Mouse (Mus musculus) heart, adult 2 months (tissue): ENCODE measurements around the gene Rps8. TPM values are rescaled to one million over a fixed set of nuclear protein-coding genes. Genes with fewer than 3 reads are reported as not detected.

ENCODE experiments used
- DNase-seq, 2 experiments: peaks; one replicate each; pipeline ENCODE4 v3.0.0; 2021
- H3K27ac ChIP-seq: fragments of 200-600 bp; 2 replicates; pipeline ENCODE4 v1.8.1; 2022
- H3K27me3 ChIP-seq: fragments of 200-500 bp; 2 replicates; pipeline ENCODE4 v1.6.1; 2012; ENCODE audit warnings: mild to moderate bottlenecking, low read length, inconsistent platforms, mixed read lengths; ENCODE audit not compliant: control insufficient read depth, insufficient read depth
- H3K36me3 ChIP-seq: fragments of 200-500 bp; 2 replicates; pipeline ENCODE4 v1.6.1; 2012; ENCODE audit warnings: low read length, inconsistent platforms; ENCODE audit not compliant: control insufficient read depth, insufficient read depth
- H3K4me1 ChIP-seq: fragments of 200-500 bp; 2 replicates; pipeline ENCODE4 v1.6.1; 2011; ENCODE audit warnings: low read length; ENCODE audit not compliant: control insufficient read depth, insufficient read depth
- H3K4me3 ChIP-seq: fragments of 200-600 bp; 2 replicates; pipeline ENCODE4 v1.8.1; 2022
- H3K79me2 ChIP-seq: fragments of 200-500 bp; replicated peaks from 2 replicates; pipeline ENCODE4 v1.6.1; 2012; ENCODE audit warnings: mild to moderate bottlenecking, inconsistent platforms, low read length, moderate library complexity, mixed read lengths; ENCODE audit not compliant: control insufficient read depth, insufficient read depth
- H3K9ac ChIP-seq: fragments of 200-500 bp; 2 replicates; pipeline ENCODE4 v1.6.1; 2012; ENCODE audit warnings: low read depth, mild to moderate bottlenecking, control low read depth, inconsistent platforms, low read length, mixed read lengths
- CTCF ChIP-seq: fragments of 200-600 bp; IDR thresholded peaks from 2 replicates; pipeline ENCODE4 v1.8.1; 2022; ENCODE audit warnings: antibody characterized with exemption, mild to moderate bottlenecking, moderate library complexity
- EP300 ChIP-seq: fragments of 200-500 bp; IDR thresholded peaks from 2 replicates; pipeline ENCODE4 v1.6.1; 2011; ENCODE audit warnings: low read depth, low read length, control low read depth; ENCODE audit not compliant: insufficient read depth
- POLR2A ChIP-seq: fragments of 200-500 bp; IDR thresholded peaks from 2 replicates; pipeline ENCODE4 v1.6.1; 2011; ENCODE audit warnings: mild to moderate bottlenecking, low read depth, low read length, control low read depth; ENCODE audit not compliant: insufficient read depth
- WGBS: fragments of 180-500 bp; shearing (Covaris S2); methylation state at CpG from one replicate; pipeline ENCODE4 v1.1.7; 2018; 5-methylcytosine and 5-hydroxymethylcytosine counted together
- intact Hi-C: fragments of 180-260 bp; cut with DNase I; formaldehyde crosslinking; loops from one replicate; pipeline ENCODE4 v1.15.1; 2025
- polyA plus RNA-seq: library from polyadenylated mRNA; depleted of rRNA; stranded (reverse); fragments of >200 nt; gene quantifications from 2 replicates; pipeline ENCODE4 v1.2.3, GENCODE M21; 2012
- total RNA-seq, 2 experiments: library from RNA; stranded (reverse); gene quantifications; 2 replicates each; pipeline ENCODE4 v1.2.3; 2021

The Rps8 gene
- total and polyA plus RNA-seq, 3 experiments, result 315 to 608 (median 553) TPM

DNA sequence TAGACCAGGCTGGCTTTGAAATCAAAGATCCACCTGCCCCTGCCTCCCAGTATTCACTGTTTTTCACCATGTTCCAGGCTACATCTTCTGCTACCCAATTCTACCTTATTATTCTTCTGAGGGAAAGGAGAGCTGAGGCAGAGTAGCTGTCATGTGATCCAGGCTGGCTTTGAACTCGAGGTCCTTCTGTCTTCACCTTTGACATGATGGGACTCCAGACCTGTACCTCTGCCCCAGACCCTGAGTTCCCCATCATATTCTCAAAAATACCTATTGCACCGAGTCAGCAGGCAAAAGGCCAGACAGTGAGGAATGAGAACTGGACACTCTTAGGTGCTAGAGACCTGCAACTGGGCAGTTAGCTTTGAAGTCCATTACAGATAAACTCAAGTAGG is 21.4 kb downstream of the Rps8 start:
- peak in 1 of 2 experiments; percentile 15 for DNase-seq
- Histone ChIP-seq H3K4me3 (no peak overlapping the region), H3K4me1 (peaks cover 9% of the 10 kb centered on the region), H3K36me3 (no peaks in the 10 kb centered on the region), H3K27ac (no peak overlapping the region), H3K27me3 (no peaks in the 10 kb centered on the region), H3K79me2 (no peaks in the 10 kb centered on the region), H3K9ac (no peak overlapping the region)
- WGBS, result 34% methylated on average over 2 of the region's 2 CpGs
- intact Hi-C loops, result loop anchor here (2.0 kb wide), 1 partner anchor 140 kb away; the partner anchor contains the start of genes Hectd3 and Urod
- TF ChIP-seq POLR2A (no peak), EP300 (no peak), CTCF (no peak)

GRCm38 (mm10) chr4:117133817-117134600 is 22.0 kb downstream of the Rps8 start, which contains the start of gene Plk3:
Gene Plk3 (minus strand): TSS chr4:117133963.
- Histone ChIP-seq H3K79me2 (no peaks in the 10 kb centered on the region), H3K9ac (peak within 1 kb of the TSS; percentile 83), H3K27me3 (no peaks in the 10 kb centered on the region), H3K27ac (peak within 1 kb of the TSS; percentile 78), H3K4me1 (peaks cover 9% of the 10 kb centered on the region), H3K36me3 (no peaks in the 10 kb centered on the region), H3K4me3 (peak within 1 kb of the TSS; percentile 86)
- WGBS, result 2% methylated on average over 48 of the region's 48 CpGs
- TF ChIP-seq EP300 (peak; percentile 68; the same call in 1 of the 2 replicates), POLR2A (peak; percentile 82), CTCF (0 out of 2 replicates have a peak, but pooled peaks have one; percentile 9)
- peak; percentile 97 to 99 for DNase-seq
- intact Hi-C loops, result loop anchor here (2.0 kb wide), 1 partner anchor 139 kb away; the partner anchor contains the start of genes Hectd3 and Urod

DNA sequence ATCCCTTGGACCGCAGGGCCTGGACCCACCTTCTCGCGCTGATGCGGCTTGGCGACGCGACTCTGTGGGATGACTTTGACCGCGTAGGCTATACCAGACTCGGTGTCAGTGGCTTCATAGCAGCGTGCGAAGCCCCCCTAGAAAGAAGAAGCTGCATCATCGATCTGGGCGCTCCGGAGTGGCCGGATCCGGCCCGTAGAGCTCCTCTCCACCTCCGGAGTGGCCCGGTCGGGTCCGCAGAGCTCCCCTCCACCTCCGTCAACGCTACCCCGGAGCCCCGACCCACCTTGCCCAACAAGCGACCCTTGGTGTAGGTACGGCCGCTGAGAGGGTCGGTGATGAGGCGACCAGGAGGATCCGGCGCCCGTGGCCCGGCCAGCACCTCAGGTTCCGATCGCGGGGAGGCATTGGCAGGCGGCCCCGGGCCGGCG is 22.7 kb downstream of the Rps8 start:
- Histone ChIP-seq H3K4me1 (peaks cover 9% of the 10 kb centered on the region), H3K27me3 (no peaks in the 10 kb centered on the region), H3K36me3 (no peaks in the 10 kb centered on the region), H3K79me2 (no peaks in the 10 kb centered on the region), H3K9ac (peak overlapping the region; percentile 83), H3K4me3 (peak overlapping the region; percentile 86), H3K27ac (peak overlapping the region; percentile 78)
- TF ChIP-seq EP300, result no peak
- TF ChIP-seq CTCF, result no peak
- no peak for TF ChIP-seq POLR2A
- WGBS, result 1% methylated on average over 42 of the region's 42 CpGs
- intact Hi-C loops, result no loop called here
- no peak for DNase-seq

DNA sequence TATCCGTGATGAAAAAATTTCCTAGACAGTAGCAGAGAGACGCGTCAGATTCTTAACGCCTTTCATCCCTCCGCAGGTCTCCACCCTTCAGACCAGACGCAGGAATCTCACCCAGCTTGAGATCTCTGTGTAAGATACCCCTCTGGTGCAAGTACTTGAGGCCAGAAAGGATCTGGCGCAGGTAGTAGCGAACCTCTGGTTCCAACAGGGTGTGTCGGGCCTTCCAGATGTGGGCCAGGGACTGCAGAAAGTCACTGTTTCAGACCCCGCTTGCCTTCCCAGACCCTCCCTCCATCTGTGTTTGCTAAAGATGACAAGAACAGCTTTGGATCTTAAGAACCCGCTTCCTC is 23.3 kb downstream of the Rps8 start:
- 47% methylated on average over 11 of the region's 11 CpGs for WGBS
- no peaks in the 10 kb centered on the region for H3K79me2 ChIP-seq
- intact Hi-C loops, result no loop called here
- H3K36me3 ChIP-seq, result no peaks in the 10 kb centered on the region
- TF ChIP-seq CTCF (no peak), EP300 (no peak), POLR2A (no peak)
- no peaks in the 10 kb centered on the region for H3K27me3 ChIP-seq
- peak overlapping the region; percentile 36 for H3K9ac ChIP-seq
- DNase-seq, result no peak
- H3K27ac ChIP-seq, result no peak overlapping the region
- H3K4me1 ChIP-seq, result peaks cover 9% of the 10 kb centered on the region
- peak overlapping the region; percentile 86 for H3K4me3 ChIP-seq

- H3K27ac ChIP-seq, result no peak overlapping the region
- no peaks in the 10 kb centered on the region for H3K36me3 ChIP-seq
- no peaks in the 10 kb centered on the region for H3K27me3 ChIP-seq
- H3K9ac ChIP-seq, result no peak overlapping the region
- TF ChIP-seq POLR2A (no peak), EP300 (no peak), CTCF (no peak)
- WGBS, result 60% methylated on average over 7 of the region's 7 CpGs
- intact Hi-C loops, result no loop called here
- H3K79me2 ChIP-seq, result no peaks in the 10 kb centered on the region
- peaks cover 10% of the 10 kb centered on the region for H3K4me1 ChIP-seq
- DNase-seq, result no peak
- H3K4me3 ChIP-seq, result no peak overlapping the region
Observed at GRCm38 (mm10) chr4:117131890-117132793, 23.9 kb downstream of the Rps8 start.
